Mouse (Mus musculus) embryonic facial prominence, embryonic 10.5 days (tissue): Measurements from ENCODE around the gene Gpr75. TPM values are rescaled to one million over a fixed set of nuclear protein-coding genes. Genes with fewer than 3 reads are reported as not detected.

Experiments used
- DNase-seq: peaks from one replicate; pipeline ENCODE4 v3.0.0-alpha.2; 2017; ENCODE audit warnings: low spot score
- H3K27ac ChIP-seq: fragments of 300-500 bp; sonication (generic); replicated peaks from 2 replicates; pipeline ENCODE4 v1.5.1; 2016; ENCODE audit warnings: mild to moderate bottlenecking
- H3K27me3 ChIP-seq: fragments of 300-500 bp; sonication (generic); replicated peaks from 2 replicates; pipeline ENCODE4 v1.6.1; 2016; ENCODE audit warnings: low read depth, mild to moderate bottlenecking; ENCODE audit not compliant: poor library complexity, severe bottlenecking
- H3K36me3 ChIP-seq: fragments of 300-500 bp; sonication (generic); replicated peaks from 2 replicates; pipeline ENCODE4 v1.6.1; 2016; ENCODE audit warnings: mild to moderate bottlenecking, moderate library complexity
- H3K4me1 ChIP-seq: fragments of 300-500 bp; sonication (generic); 2 replicates; pipeline ENCODE4 v1.6.1; 2016
- H3K4me3 ChIP-seq: fragments of 300-500 bp; sonication (generic); 2 replicates; pipeline ENCODE4 v1.5.1; 2016; ENCODE audit warnings: mild to moderate bottlenecking, moderate library complexity
- H3K9me3 ChIP-seq: fragments of 300-500 bp; sonication (generic); 2 replicates; pipeline ENCODE4 v1.6.1; 2016; ENCODE audit warnings: mild to moderate bottlenecking
- WGBS: fragments of 180-500 bp; shearing (Covaris S2); methylation state at CpG from one replicate; pipeline ENCODE4 v1.1.7; 2016; 5-methylcytosine and 5-hydroxymethylcytosine counted together
- polyA plus RNA-seq: library from polyadenylated mRNA; unstranded; fragments of >200 nt; fragmentation: Nextera tagmentation; extraction: Ambion mirVana; gene quantifications from 2 replicates; pipeline ENCODE4 v1.2.1, GENCODE M21; 2016

Gene Gpr75
- polyA plus RNA-seq, result 0.51 and 0.53 TPM in 2 replicates

DNA sequence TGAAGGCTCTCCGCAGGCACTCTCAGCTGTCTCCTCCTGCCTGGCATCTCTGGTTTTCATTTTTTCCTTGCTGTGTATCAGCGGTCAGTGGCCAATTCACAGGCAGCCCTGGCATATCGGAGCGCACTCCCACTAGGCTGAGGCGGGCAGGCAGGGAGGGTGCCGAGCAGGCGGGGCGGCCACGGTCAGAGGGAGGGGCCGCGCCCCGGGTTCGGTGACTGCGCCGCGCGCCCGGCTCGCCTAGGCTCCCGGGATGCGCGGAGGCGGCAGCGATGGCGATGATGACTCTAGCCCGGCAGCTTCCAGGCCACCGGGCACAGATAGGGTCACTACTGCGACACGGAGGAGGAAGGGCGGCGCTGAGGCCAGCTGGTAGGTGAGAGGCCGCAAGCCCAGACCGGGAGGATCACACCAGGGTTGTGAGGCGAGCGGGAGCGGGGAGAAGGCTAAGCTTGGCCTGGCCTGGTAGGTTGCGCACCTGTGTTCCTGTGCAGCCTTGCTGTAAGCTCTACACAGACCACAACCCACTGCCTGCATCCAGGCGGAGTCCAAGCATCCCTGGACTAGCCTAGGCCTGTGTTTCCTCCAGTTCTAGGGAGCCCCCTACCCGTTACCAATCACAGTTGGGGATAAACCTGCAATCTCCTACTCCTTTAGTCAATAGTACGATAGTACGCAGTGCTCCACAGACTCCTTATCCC is at the start of gene Gpr75, which contains the start of gene Asb3:
Gpr75 (plus strand) TSS at position 188 of the 701 bp plus-strand sequence.
Asb3 (plus strand) TSS at position 246 of the 701 bp plus-strand sequence.
- peaks cover 9% of the 10 kb centered on the region for H3K36me3 ChIP-seq
- H3K9me3 ChIP-seq, result no peaks in the 10 kb centered on the region
- H3K4me3 ChIP-seq, result peak within 1 kb of the TSS; percentile 68
- 0 out of 2 replicates have a peak, but pooled peaks cover 4% of the 10 kb centered on the region for H3K27me3 ChIP-seq
- peak within 1 kb of the TSS; percentile 71; the same call in 1 of the 2 replicates for H3K27ac ChIP-seq
- 4% methylated on average over 41 of the region's 41 CpGs for WGBS
- peaks cover 10% of the 10 kb centered on the region for H3K4me1 ChIP-seq
- DNase-seq, result peak; percentile 67

DNA sequence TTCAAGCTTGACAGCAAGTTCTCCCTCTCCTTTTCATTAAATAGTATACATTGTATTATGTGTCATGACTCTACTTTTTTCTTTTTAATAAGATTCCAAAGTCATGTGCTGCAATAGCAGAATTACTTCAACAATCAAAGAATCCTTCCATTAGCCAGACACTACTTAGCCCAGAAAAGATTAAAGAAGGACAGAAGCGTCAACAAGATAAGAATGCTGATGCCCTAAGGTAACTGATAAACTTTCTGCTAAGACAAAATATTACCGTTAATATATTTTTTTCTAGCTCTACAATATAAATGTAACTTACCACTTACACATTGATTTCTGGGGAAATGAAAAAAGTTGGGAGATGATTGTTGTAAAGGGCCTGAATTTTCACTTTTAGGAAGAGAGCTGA is 46.4 kb upstream of the Gpr75 start:
- Histone ChIP-seq H3K4me1 (no peaks in the 10 kb centered on the region), H3K4me3 (no peak overlapping the region), H3K27me3 (no peaks in the 10 kb centered on the region), H3K9me3 (no peaks in the 10 kb centered on the region), H3K27ac (no peak overlapping the region), H3K36me3 (peaks cover 95% of the 10 kb centered on the region)
- WGBS, result 89% methylated on average over 2 of the region's 2 CpGs
- no peak for DNase-seq

DNA sequence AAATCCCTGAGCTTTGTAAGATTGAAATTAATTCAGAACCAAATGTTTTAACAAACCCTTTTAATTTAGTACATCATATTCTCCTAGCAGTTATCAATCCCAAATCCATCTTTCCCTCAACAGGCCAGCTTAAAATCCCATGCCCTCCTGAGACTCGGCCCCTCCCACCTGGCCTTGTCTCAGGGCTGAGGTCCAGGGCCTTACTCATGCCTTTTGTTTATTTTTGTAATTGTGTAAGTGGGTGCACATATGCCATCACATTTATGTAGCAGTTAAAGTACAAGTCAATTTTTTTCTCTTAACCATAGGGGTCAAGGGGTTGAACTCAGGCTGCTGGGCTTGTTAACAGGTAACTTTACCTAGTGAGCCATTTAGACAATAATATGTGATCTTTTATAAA is 40.8 kb upstream of the Gpr75 start:
- 90% methylated on average over 1 of the region's 1 CpGs for WGBS
- no peak overlapping the region for H3K4me3 ChIP-seq
- no peaks in the 10 kb centered on the region for H3K4me1 ChIP-seq
- no peaks in the 10 kb centered on the region for H3K27me3 ChIP-seq
- H3K9me3 ChIP-seq, result no peaks in the 10 kb centered on the region
- no peak for DNase-seq
- H3K36me3 ChIP-seq, result peaks cover 89% of the 10 kb centered on the region
- no peak overlapping the region for H3K27ac ChIP-seq

DNA sequence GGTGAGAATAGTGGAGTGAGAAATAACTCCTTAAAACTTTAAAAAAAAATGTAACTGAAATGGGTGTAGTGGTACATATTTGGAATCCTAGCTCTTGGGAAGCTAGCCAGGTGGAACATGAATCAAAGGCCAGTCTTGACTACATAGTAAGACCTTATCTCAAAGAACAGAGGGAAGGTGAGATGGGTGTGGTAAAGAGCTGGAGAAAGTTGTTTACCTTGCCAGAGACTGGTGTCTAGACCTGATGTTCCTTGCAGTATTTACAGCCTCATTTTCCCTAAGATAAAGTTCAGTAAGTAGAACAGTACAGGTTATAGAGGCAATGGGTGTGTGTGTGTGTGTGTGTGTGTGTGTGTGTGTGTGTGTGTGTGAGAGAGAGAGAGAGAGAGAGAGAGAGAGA is 12.7 kb upstream of the Gpr75 start:
- peaks cover 68% of the 10 kb centered on the region for H3K36me3 ChIP-seq
- no peak for DNase-seq
- H3K27ac ChIP-seq, result no peak overlapping the region
- H3K9me3 ChIP-seq, result no peaks in the 10 kb centered on the region
- H3K4me3 ChIP-seq, result no peak overlapping the region
- no peaks in the 10 kb centered on the region for H3K4me1 ChIP-seq
- H3K27me3 ChIP-seq, result no peaks in the 10 kb centered on the region

DNA sequence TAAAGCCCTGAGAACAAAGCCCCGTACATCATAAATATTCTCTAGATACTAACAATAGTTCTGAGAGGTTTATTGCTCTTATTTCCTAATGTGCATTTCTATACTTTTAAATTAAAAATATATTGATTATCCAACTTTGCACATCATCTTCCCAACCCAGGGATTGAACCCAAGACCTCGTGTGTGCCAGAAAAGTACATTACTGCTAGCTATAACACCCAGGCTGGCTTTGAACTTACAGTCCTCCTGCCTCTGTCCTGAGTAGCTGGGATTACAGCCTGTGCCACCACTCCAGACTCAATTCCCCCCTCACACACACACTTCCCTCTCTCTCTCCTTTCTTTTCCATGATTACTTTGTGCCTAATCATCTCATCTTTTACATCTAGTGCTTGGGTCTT is 3.0 kb downstream of the Gpr75 start:
- Histone ChIP-seq H3K4me3 (no peak overlapping the region), H3K4me1 (peaks cover 10% of the 10 kb centered on the region), H3K9me3 (no peaks in the 10 kb centered on the region), H3K36me3 (no peaks in the 10 kb centered on the region), H3K27ac (no peak overlapping the region), H3K27me3 (0 out of 2 replicates have a peak, but pooled peaks cover 4% of the 10 kb centered on the region)
- 92% methylated on average over 2 of the region's 2 CpGs for WGBS
- no peak for DNase-seq

DNA sequence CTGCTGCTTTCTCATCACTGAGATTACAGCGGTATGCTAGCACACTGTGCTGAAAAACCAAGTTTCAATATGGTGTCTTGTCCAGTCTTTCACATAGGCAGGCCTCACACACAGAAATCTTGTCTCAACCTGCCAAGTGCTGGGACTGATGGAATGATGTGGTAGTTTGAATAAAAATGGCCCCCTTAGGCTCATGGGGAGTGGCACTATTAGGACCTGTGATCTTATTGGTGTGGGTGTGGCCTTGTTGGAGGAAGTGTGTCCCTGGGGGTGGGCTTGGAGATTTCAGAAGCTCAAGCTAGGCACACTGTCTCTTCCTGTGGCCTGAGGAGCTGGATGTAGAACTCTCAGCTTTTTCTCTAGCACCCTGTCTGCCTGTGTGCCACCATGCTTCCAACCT is 11.0 kb downstream of the Gpr75 start:
- no peaks in the 10 kb centered on the region for H3K36me3 ChIP-seq
- DNase-seq, result no peak
- no peaks in the 10 kb centered on the region for H3K4me1 ChIP-seq
- no peaks in the 10 kb centered on the region for H3K27me3 ChIP-seq
- H3K27ac ChIP-seq, result no peak overlapping the region
- no peak overlapping the region for H3K4me3 ChIP-seq
- H3K9me3 ChIP-seq, result no peaks in the 10 kb centered on the region
- WGBS, result 83% methylated on average over 1 of the region's 1 CpGs

DNA sequence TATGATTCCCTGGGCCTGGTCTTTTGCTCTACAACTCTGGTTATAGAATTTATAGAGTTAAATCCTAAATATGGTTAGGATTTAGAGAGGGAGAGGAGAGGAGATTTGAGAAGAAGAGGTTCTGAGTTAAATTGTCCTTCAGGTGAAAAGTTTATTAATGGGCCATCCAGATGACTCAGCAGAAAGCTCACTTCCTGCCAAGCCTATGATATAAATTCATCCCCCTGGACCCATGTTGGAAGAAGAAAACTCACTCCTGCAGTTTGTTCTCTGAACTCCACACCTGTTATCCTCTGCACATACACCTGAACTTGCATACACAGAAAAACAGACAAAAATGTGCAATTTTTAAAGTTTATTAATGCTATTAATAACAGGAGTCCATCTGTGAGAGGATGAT is 14.2 kb downstream of the Gpr75 start:
- Histone ChIP-seq H3K9me3 (no peaks in the 10 kb centered on the region), H3K4me3 (no peak overlapping the region), H3K4me1 (no peaks in the 10 kb centered on the region), H3K27ac (no peak overlapping the region), H3K27me3 (no peaks in the 10 kb centered on the region), H3K36me3 (no peaks in the 10 kb centered on the region)
- DNase-seq, result no peak

DNA sequence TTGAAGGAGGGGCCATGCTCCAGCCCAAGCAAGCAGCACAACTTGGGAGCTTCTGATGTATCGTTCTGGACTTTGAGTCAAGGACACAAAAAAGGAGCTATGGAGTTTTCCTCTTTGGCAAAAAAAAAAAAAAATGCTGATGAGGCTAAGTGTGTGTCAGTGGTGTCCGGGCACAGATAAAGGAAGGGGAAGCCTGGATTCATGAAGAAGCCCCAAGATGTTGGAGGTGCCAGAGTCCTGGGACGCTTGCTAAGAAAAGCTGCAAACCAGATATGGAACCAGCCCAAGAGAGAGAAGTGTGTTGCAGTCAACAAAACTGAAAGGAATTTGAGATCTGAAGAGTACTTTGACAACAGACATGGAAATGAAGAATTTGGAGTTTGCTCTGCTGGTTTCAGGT is 27.2 kb downstream of the Gpr75 start:
- H3K27me3 ChIP-seq, result no peaks in the 10 kb centered on the region
- H3K36me3 ChIP-seq, result no peaks in the 10 kb centered on the region; the same call in 1 of the 2 replicates
- H3K4me1 ChIP-seq, result no peaks in the 10 kb centered on the region
- H3K4me3 ChIP-seq, result no peak overlapping the region
- no peaks in the 10 kb centered on the region for H3K9me3 ChIP-seq
- DNase-seq, result no peak
- no peak overlapping the region for H3K27ac ChIP-seq
- WGBS, result 92% methylated on average over 3 of the region's 3 CpGs

DNA sequence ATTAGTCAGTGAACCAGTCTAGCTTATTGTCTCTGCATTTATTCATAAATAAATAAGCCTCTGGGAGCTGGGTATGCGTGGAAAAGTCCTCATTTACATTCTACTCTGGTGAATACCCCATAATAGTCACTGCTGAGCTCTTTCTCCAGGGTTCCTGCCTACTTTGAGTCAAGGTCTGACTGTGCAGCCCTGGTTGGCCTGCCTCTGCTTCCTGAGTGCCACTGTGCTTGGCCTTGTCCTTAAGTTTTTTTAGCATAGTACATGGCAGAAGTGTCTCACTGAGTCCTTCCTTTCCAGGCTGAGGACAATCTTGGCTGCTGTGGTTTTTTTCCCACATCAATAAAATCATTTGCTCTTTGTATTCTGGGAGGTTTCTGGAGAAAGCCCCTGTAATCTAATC is 35.5 kb downstream of the Gpr75 start:
- no peaks in the 10 kb centered on the region for H3K9me3 ChIP-seq
- WGBS, result 81% methylated on average over 1 of the region's 1 CpGs
- no peak overlapping the region for H3K27ac ChIP-seq
- no peak overlapping the region for H3K4me3 ChIP-seq
- peaks cover 23% of the 10 kb centered on the region for H3K36me3 ChIP-seq
- DNase-seq, result no peak
- H3K4me1 ChIP-seq, result no peaks in the 10 kb centered on the region
- H3K27me3 ChIP-seq, result no peaks in the 10 kb centered on the region

DNA sequence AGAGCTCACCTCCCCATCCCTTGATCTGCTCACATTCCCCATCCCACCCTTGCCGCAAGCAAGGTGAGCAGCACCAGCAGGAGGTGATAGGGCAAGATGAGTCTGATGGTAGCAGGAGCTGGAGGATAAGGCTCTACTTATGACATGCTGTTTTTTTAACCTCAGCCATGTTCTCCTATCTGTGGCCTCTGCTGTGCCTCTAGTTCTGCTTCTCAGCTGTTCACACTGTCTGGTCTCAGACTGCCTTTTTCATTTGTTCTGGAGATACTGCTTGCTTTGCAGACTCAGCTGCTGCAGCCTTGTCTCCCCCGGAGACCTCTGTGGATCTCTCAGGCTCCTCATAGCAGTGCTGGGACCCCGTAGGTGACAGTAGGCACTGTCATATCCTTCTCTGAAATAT is 38.1 kb downstream of the Gpr75 start:
- Histone ChIP-seq H3K27me3 (no peaks in the 10 kb centered on the region), H3K36me3 (peaks cover 44% of the 10 kb centered on the region), H3K4me1 (no peaks in the 10 kb centered on the region), H3K9me3 (no peaks in the 10 kb centered on the region), H3K4me3 (no peak overlapping the region), H3K27ac (no peak overlapping the region)
- DNase-seq, result no peak
- WGBS, result 91% methylated on average over 3 of the region's 3 CpGs

DNA sequence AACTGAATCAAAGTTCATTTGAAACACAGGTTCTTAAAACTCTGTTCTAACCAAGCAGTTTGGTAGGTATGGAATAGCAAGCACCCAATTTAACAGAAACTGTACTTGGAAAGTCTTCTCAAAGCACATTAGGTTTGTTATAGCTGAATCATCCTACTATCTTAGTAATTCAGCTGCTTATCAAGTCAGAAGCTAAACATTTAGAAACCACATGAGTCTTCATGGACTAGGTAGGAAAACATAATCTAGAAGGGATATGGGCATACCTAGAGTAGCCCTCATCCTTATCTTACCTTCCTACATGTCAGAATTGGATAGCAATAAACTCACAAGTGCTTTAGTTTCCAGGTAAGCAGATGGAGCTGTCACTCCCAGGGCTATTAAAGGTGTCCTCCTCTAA is 42.9 kb downstream of the Gpr75 start:
- no peaks in the 10 kb centered on the region for H3K27me3 ChIP-seq
- no peak for DNase-seq
- H3K4me3 ChIP-seq, result no peak overlapping the region
- H3K27ac ChIP-seq, result no peak overlapping the region
- peaks cover 80% of the 10 kb centered on the region for H3K36me3 ChIP-seq
- H3K9me3 ChIP-seq, result no peaks in the 10 kb centered on the region
- H3K4me1 ChIP-seq, result no peaks in the 10 kb centered on the region

DNA sequence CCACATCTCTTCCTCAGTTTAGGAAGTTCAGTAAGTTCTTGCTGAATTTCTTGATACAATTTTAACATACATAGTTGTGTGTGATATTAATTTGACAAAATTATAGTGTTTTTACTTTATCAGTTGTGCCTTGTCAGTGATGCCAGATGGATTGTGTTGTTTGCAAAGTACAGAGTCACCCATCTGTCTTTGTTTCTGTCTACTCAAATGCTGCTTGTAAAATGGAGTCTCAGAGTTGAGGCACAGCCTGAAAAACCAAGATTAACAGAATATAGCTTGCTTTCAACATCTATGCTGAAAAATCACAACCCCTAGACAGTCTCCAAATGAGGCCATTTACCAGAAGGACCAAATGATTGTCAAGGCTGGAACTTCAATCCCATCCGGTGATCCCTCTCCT is 43.3 kb downstream of the Gpr75 start:
- Histone ChIP-seq H3K4me1 (no peaks in the 10 kb centered on the region), H3K36me3 (peaks cover 77% of the 10 kb centered on the region), H3K27me3 (no peaks in the 10 kb centered on the region), H3K27ac (no peak overlapping the region), H3K4me3 (no peak overlapping the region), H3K9me3 (no peaks in the 10 kb centered on the region)
- WGBS, result 100% methylated on average over 1 of the region's 1 CpGs
- no peak for DNase-seq
